Mouse (Mus musculus): ENCODE data around the gene Gpank1.
"Not testable (repeated sequence)": the region's sequence is repeated elsewhere in the genome, so short reads cannot be mapped to it uniquely, and the experiment has no call there.

Gene Gpank1

DNA sequence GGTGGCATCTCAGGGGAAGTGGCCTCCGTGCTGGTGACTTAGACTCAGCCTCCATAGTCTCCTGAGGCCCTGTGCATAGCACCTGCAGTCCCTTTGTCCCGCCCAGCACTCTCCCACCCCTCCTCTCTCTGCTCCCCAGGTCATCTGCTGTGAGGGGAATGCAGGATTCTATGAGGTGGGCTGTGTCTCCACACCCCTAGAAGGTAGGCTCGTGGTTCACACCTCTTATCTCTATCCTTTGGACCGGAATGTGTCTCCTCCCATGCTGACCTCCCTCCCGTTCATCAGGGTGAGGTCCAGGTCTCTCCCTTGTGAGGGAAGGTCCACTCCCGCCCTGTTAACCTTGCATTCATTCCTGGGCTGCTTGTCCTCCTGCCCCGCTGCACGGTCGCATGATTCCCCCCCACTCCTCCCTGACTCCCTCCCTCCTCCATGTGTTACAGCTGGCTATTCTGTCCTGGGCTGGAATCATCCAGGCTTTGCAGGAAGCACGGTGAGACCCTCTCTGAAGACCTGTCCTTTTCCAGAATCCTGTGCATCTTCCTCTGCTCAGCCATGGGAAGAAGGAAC lies 21.0 kb upstream of the Gpank1 start:
- DNase-seq (ENCODE audit: low read depth, low spot score): no peak

DNA sequence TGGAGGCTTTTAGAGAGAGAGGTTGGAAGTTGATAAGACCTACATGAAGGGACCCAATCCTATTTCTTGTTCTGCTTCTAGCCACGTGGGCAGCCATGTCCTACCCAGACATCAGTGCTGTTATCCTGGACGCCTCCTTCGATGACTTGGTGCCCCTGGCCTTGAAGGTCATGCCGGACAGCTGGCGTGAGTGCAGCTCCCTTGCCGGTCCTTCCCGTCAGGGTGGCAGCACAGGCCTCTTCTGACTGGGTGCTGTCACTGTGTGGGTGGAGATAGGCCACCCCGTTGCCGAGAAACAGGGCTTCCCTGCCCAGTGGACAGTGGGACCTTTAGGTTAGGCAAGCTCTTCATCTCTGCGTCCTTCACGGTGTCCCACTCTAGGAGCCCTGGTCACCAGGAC lies 20.1 kb upstream of the Gpank1 start:
- DNase-seq (ENCODE audit: low read depth, low spot score): no peak

DNA sequence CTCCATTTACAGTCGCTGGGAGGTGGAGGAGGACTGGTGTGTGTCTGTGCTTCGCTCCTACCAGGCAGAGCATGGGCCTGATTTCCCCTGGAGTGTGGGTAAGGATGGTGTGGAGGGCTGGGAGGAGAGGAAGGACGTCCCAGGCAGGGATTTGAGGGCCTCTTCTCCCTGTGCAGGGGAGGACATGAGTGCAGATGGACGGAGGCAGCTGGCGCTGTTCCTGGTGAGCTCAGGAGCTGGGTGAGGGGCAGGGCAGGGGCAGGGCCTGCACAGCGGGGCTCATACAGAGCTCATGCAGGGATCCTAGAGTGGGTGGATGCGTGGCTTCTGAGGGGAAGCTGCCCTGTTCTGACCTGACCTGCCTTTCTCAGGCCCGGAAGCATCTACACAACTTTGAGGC lies 19.0 kb upstream of the Gpank1 start:
- DNase-seq (ENCODE audit: low read depth, low spot score): no peak

DNA sequence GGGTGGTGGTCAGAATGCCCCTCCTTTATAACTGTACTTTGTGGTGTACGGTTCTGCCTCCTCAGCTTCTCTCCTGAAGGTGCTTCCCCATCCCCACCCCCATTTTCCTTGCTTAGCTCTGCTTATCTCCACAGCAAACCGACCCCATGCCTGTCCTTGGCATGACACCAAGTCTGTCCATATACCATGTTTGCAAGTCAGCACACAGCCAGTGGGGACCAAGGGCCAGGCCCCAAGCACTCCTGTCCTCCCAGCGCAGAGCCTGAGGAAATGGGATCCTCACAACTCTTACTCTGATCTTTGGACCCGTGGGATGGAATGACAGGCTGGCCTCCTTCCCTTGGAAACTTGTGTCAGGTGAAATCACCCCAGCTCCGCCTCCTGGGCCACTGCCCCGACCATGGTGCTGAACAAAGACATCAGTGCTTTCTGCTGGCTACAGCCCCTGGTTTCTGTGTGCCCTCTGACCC lies 18.0 kb upstream of the Gpank1 start:
- no peak for DNase-seq (ENCODE audit: low read depth, low spot score)

DNA sequence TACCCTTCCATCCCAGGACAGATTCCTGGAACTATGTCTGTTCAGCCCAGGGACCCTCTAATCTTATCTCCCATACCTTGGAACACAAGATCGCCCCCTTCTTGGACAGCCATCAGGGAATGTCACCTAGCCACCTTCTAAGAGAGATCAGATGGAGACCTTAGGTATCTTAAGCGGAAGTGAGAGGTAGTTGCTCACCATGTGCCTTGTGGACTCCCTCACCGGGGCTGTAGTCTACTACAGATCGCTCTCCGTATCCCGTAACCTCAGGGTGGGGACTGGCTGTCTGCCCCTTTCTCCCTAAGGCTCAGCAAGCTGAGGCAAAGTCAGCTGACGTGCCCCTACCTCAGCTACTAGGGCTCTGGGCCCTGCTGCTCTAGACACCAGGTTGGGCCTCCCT lies 17.2 kb upstream of the Gpank1 start:
- no peak for DNase-seq (ENCODE audit: low read depth, low spot score)

DNA sequence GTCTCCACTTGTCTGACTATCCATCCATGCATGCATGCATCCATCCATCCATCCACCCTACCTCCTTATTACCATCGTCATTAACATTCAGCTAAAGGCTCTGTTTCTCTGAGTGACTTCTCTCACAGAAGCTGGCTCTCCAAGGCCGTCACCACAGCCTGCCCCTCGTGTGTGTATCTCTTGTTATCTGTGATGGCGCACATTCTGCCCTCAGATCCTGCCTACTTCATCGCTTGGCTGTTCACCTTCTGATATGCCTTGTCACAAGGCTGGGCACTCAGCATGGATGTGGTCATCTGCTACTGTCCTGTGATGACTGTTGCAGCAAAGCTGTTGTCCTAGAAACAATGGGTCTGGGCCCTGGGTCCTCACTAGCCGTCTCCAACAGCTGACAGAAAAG lies 16.5 kb upstream of the Gpank1 start:
- DNase-seq (ENCODE audit: low read depth, low spot score): no peak

DNA sequence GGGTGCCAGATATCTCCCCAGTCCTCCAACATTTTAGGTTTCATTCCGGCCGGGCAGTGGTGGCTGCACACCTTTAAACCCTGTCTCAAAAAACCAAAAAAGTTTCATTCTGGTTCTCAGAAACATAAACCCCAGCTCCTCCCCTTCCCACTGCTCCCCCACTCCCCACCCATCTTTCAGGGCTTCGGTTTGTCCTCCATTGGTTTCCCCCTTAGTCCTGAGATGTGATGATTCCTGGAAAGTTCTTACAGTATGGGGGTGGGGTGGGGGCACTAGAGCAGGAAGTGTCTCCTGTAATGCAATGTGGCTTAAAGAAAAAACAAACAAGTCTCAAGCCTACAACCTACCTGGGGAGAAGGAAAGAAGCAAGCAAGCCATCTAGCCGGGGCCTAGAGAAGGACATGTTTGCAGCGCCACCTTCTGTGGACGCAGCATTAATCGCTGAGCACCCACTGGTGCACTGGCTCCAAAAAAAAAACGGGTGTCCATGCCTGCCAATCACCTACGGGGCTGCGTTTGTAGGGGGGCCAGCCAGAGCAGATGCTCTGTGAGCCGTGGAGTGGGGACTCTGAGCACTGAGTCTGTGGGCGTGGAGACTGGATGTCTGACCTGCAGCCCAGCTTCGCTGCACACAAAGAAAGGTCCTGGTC lies 15.4 kb upstream of the Gpank1 start:
- DNase-seq (ENCODE audit: low read depth, low spot score): no peak

DNA sequence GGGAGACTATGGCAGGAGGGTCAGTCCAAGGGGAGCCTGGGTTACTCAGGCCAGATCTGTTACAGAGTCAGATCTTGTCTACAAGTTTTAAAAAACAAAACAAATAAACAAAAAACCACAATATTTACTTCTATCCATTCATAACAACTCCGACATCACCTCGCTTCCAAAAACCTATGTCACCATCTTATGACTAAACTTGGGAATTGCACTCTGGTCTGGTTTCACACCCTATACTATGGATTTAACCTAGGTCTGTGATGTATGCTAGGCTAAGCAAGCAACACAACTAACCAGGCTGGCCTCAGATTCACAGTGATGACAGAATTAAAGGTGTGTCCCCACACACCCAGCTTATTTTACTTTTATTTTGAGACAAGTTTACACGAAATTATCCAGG lies 14.7 kb upstream of the Gpank1 start:
- no peak for DNase-seq (ENCODE audit: low read depth, low spot score)

DNA sequence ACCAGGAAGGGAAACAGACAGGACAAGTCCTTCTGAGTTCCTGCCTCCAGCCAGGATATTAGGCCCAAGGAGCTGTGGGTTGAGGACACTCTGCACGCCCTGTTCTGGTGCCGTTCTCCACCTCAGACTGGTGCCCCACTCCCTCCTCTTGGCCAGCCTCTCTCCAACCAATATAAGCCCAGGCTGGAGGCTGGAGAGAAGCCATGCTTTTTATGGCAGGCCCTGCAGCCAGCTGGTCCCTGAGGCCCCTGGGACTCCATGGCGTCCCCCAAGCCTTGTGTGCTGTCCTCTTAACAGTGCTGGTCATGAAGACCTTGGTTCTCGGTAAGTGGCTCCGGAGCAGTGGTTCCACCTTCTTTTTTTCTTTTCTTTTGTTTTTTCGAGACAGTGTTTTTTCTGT lies 13.2 kb upstream of the Gpank1 start, which contains the start of gene Ly6g5c:
TSS of gene Ly6g5c (plus strand) at position 183 of the 400 bp plus-strand sequence.
- DNase-seq (ENCODE audit: low read depth, low spot score): no peak

DNA sequence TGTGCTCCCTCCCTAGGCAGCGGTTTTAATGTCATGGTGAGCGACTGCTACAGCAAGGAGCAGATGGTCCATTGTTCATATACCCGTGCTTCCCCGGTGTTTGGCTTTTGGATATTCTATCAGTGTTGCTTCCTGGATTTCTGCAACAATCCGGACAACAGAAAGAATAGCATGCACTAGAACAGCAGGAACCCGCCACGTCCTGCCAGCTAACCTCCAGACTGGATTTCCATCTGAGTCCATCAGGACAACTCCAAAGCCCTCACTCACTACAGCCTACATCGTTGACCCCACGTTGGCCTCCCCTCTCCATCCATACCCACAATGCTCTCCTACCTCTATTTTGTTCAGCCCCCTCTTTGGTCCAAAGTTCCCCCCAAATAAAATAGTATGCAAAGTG lies 9.5 kb upstream of the Gpank1 start:
- no peak for DNase-seq (ENCODE audit: low read depth, low spot score)

DNA sequence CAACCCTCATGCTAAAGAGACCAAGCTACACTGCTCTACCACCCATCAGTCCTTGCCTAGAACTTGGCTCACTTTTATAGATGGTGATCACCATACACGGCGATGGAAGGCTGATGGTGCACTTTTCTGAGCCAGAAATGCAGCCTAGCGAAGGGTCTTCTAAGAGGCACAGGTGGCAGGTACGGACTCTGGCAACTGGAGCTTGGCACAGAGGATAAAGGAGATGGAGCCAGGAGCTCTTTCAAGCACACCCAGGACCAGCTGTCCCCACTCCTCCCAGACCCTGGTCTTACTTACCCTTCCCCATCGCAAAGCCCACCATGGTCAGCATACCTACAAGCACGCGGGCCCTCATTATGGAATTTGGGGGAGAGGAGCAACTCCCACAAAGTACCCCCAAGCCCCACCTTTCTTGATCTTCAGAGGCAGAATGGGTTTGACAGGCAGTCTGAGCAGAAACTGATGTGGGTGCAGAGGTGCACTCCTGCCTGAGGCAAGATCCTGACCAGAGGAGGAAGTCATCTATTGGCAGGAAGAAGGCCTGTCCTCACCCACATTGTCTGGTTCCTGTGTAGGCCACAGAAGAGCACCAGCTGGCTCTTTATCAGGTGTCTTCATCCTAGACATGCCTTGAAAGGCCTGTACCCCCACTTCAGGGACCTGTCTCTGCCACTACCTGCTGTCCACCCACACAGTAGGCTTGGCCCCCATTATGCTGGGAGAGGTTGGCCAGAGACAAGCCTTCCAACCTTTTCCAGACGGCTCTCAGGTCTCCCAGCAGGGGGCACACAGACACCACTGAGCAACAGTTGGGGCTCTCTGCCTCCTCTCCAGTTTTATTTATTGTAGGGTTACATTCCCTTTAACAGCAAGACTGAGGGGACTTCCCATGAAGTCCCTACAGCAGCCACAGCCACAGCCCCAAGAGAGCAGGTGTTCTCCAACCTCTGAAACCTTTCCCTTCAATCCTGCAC lies 5.9 kb upstream of the Gpank1 start, which contains the start of gene Ly6g5b:
TSS of gene Ly6g5b (minus strand) at position 383 of the 974 bp plus-strand sequence.
- DNase-seq (ENCODE audit: low read depth, low spot score): no peak

DNA sequence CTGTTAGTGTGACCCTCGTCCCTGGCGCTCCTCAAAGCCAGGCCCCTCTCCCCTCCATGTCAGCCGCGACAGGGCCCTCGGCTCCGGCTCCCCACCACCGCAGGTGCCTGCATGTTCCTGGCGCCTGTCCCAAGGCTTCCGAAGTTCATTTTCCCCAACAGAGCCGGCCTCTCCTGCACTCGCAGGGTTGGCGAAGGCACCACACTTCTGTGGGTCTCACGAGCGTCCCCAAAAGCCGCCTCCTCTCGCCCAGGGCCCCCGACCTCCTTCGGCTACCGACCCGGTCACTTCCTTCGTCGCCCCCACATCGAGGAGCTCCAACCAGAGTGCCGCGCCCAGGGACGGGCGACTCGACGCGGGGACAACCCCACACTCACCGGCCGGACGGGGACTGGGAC lies 511 bp upstream of the Gpank1 start:
- DNase-seq (ENCODE audit: low read depth, low spot score): no peak

DNA sequence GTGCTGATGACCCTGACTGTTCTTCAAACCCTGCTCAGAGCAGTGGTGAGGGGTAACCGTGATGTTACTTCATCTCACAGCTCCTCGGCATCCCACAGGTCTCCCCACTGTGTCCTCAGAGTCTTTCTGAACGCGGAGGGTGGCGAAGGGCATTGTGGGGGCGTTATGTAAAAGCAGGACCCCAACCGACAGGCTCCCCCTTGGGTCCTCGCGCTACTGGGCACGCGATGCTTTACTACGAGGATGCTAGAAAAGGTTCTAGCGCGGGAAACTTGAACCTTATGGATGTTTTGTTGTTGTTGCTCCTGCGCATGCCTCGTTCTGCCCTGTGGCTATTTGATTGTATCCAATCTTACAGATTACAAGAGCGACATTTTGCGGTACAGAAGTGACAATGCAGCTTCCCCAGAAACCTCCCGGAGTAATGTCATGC lies 632 bp downstream of the Gpank1 start, which contains the start of gene Csnk2b:
TSS of gene Csnk2b (minus strand) at position 183 of the 433 bp plus-strand sequence.
- DNase-seq (ENCODE audit: low read depth, low spot score): peak; percentile 44

DNA sequence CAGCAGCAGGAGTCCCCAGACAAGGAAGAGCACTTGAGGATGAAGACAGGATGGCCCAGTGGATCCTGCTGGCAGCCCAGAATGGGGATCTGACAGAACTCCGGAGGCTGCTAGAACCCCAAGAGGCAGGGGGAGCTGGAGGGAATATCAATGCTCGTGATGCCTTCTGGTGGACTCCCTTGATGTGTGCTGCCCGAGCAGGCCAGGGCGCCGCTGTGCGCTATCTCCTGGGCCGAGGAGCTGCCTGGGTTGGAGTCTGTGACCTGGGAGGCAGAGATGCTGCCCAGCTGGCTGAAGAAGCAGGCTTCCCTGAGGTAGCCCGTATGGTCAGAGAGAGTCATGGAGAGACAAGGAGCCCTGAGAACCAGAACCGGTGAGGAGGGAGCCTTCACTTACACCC lies 2.0 kb downstream of the Gpank1 start:
- not testable (repeated sequence) for DNase-seq (ENCODE audit: low read depth, low spot score)

DNA sequence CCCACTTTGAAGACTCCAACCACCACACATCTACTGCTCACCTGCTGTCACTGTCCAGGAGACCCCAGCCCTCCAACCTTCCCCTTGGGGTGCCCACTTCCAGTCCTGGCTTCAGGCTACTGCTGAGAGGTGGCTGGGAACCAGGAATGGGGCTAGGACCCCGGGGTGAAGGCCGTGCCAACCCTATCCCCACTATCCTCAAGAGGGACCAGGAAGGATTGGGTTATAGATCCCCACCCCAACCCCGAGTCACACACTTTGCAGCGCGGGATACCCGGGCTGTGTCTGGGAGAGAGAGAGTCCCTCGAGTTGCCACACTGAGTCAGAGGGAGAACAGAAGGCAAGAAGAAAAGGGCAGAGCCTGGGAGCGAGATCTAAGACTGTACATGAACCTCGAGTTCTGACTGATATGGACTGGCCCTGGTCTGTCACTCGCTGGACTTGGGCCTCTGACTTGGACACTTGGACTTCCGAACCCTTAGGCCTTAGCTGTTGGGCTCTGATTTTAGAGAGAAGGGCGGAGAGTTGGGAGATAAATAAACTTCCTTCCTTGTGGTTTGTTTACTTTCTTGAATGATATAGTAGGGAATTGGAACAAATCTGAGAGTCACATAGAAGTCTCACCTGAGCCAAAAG lies 3.1 kb downstream of the Gpank1 start:
- DNase-seq (ENCODE audit: low read depth, low spot score): not testable (repeated sequence)

DNA sequence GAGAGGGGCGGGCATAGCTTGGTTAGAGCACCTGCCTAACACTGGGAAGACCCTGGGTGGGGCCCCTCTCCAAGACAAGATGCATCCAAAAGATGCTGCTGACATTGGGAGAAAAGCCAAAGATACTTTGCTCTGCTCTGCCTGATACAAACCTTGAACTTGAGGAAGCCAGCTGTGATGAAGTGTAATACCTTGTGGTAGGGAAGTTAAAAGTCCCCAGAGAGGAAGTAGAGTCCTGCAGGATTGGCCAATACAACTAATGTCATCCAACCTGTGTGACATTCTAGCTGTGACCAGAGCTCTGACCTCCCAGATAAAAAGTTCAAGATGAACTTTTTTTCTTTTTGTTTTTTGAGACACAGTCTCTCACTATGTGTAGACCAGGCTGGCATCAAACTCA lies 3.8 kb downstream of the Gpank1 start:
- no peak for DNase-seq (ENCODE audit: low read depth, low spot score)

DNA sequence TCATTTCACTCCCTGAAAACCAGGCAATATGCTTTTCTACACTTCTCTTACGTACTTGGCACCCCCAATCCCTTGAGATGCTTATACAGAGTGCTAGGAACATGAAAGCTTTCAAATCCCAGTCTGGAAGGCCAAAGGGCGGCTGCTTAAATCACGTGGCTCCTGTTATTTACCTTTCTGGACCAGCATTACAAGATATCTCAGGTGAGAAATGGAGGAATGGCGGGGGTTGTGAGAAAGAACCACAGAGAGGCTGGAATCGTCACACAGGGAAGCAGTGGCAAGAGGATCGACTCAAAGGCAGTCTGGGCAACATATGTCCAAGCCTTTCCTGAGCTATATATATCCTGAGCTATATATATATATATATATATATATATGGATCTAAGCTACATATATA lies 4.3 kb downstream of the Gpank1 start:
- no peak for DNase-seq (ENCODE audit: low read depth, low spot score)

DNA sequence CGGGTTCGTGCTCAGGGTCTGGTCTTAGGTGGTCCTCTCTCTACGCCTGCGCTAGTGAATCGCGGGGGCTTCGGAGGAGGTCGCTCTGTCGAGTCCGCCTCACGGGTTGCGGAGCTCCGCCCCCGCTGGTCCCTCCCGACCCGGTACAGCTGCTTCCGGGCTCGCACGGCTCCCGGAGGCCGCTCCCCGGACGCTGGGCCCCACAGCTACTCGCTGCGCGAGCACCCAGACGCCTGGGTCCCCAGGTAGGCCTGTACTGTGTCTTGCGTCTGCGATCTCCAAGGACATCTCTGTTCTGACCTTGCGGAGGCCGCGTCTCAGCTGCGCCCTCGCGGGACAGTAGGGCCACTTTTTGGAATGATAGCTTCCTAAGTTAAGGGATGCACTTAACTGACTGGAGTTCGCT lies 5.0 kb downstream of the Gpank1 start, which contains the start of gene D17H6S53E:
TSS of gene D17H6S53E (plus strand) at position 168 of the 406 bp plus-strand sequence.
- peak; percentile 45 for DNase-seq (ENCODE audit: low read depth, low spot score)

DNA sequence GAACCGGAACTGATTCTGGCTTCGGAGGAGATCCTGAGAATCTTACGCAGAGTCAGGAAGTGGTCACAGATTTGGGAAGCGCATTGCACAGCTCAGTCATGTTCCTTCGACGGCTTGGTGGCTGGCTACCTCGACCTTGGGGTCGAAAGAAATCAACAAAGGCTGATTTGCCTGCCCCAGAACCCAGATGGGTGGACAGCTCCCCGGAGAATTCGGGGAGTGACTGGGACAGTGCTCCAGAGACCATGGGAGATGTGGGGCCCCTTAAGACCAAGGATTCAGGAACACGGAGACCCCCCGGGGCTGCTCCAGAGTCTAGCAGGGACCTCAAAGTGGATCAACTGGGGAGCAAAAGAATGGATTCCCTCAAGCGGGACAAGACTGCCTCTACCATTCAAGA lies 5.8 kb downstream of the Gpank1 start:
- DNase-seq (ENCODE audit: low read depth, low spot score): no peak

DNA sequence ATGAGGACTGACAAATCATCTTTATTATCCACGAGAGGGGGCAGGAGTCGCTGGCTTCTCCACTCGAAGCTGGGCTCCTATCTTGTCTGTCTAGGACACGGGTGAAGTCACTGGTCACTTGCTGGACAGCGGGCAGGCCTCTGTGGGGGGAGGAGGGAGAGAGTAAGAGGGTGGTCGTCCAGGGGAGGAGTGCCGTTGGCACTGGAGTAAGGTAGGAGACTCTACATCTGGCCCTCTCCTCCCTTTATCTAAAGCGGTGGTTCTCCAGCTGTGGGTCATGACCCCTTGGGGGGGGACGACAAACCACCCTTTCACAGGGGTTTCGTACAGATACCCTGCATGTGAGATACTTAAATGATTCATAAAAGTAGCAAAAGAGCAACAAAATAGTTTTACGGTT lies 7.7 kb downstream of the Gpank1 start:
- DNase-seq (ENCODE audit: low read depth, low spot score): no peak

DNA sequence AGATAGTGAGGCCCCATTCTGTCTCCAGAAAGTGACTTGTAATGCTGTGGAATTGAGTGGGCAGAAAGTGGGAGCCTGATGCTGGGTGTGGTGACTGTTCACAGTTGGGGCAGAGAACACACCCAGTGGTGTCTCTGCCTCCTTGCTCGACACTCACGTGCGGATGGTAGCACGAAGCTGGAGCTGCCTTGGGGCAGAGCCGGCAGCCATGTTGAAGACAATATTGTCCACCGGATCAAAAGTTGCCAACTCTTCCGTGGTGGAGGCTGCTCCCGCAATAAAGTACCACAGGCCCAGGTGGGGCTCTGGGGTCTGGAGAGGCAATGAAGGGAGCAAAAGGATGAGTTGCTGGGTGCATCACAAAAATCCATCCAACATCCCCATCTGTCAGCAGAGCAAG lies 9.8 kb downstream of the Gpank1 start:
- no peak for DNase-seq (ENCODE audit: low read depth, low spot score)
